Mouse (Mus musculus): ENCODE results near the gene Focad.

The Focad gene

DNA sequence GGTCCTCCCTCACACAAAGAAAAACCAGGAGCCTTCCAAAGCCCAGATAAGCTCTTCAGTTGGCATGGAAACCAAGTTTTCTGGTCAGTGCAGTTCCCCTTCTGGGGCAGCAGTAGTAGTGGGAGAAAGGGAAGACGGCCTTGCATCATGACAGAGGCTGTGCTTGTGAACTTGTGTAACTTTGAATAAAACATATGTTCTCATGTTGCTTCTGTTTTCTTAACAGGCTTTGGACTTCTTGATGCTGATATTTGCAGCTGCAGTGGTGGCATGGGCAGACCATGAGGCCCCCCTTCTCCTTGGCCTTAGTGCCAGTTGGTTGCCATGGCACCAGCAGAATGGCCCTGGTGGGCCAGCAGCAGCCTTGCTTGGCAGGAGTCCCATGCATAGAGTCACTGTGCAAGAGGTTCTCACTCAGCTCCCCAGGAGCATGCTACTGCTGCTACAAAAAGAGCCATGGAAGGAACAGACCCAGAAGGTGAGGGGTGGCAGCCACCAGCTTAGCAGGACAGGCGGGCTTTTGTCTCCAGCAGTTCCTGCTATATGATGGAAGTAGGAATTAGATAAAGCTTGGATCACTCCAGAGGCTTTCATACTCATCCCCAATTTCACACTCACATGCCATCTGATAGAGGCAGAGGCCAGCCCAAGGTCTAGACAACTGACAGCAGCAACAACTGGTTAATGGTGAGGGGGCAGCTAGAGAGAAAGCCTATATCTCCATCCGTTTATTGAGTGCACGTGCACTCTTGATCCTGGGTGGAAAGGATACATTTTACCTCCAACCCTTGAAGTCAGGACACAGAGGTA is 312.7 kb downstream of the Focad start:
- DNase-seq = no peak

DNA sequence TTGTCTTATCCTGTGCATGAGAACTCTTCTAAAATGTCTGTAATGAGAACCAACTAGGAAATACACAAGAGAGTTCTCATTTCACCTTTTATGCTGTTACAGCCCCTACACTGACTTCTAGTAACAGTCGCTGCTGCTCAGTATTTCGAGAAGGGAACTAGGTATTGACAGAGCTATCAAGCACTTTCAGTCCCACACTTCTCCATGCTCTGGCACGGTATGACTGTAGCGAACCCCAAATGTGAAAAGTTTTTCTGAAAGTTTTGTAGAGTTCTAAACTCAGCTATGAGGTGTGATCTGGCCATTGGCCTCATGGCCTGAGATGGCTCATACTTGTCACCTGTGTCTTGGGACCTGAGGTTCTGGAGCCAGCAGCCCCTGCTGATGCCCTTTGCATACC is 314.9 kb downstream of the Focad start:
- no peak for DNase-seq

DNA sequence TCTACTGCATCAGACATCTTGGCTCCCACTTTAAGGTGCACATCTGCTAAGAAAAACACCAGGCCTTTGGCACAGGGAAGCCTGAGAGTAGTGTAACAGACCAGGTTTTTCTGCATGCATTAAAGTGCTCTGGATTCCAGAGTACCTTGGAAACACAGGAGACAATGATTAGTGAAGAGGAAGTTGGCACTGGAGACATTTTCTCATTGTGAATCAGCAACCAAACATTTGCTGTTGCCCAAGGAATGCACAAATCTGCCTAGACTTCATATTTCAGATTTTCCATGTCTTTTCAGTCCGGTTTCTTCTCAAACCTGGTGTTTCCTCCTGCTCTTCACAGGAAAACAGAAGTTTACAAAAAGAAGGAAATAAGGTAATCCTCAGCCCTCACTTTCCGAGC is 317.9 kb downstream of the Focad start:
- no peak for DNase-seq

DNA sequence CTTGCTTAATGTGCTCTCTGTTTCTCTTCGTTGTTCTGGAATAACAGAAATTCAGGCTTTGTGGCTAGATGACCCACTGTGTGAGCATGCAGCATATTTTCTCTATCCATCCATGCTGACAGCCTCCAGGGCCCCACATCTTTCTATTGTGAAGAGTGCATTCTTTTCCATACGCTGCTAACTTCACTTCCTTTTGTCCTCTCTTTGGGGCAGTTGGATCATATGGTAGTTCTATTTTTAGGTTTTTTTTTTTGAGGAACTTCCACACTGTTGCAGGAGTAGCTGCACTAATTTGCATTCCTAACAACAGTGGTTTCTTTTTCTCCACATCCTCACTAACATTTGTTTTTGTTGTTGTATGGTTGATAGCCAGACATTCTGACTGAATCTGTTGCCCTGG is 320.6 kb downstream of the Focad start:
- DNase-seq = no peak

DNA sequence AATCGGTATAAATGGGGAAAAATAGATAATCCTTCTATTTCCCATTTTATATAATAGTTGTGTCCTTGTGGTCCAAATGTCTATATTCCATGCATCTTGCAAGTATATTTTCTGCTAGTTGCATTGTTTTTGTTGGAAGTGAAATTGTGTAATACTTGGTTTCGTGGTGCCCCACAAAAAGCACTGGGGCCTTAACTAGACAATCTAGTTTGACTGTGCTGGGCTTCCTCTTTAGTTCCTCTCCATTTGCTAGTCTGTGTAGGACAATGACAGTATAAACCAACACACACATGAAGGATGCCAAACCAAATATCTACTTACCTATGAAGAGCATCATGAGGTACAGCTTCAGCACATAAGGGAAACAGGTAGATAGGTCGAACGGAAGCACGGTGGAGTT is 324.9 kb downstream of the Focad start:
- DNase-seq = no peak

DNA sequence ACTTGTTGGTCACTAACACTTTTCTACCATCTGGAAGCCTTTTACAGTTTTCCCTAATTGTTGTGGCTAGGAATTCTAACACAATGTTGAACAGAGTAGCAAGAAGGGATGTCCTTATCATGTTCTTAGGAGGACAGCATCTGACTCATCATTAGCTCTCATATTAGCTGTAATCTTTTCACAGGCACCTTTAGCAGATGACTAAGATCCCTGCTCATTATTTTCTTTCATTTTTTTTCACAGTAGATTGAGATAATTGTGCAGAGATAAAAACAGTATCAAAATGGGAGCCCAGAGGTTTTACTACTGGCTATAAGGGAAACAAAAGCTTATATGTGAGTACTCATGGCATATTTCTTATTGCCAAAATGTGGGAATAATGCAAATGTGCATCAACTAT is 330.1 kb downstream of the Focad start:
- no peak for DNase-seq

DNA sequence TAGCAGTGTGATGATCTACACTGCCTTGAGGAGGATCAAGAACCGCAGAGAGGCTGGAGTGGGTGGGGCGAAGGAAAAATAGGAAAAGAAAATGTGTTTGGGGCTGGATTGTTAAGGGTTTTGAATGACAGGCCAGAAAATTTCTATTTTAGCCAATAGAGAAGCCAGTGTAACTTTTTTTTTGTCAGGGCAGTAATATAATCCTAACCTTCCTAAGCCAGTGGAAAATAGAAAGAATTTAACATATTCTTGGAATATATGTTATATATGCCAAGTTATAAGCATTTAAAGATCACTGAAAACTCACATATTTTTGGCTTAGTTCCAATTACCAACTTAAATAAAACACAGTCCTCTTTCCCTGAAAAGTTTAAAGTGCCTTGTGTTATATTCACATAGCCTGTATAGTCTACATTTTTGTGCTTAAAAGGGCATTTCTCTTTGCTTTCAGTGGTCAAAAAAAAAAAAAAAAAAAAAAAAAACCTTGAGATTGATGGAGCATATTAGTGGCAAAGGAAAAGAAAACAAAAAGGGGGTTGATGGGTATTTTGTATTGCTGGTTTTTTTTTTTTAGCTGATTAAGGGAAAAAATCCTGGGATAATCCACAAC is 333.3 kb downstream of the Focad start:
- DNase-seq = no peak

DNA sequence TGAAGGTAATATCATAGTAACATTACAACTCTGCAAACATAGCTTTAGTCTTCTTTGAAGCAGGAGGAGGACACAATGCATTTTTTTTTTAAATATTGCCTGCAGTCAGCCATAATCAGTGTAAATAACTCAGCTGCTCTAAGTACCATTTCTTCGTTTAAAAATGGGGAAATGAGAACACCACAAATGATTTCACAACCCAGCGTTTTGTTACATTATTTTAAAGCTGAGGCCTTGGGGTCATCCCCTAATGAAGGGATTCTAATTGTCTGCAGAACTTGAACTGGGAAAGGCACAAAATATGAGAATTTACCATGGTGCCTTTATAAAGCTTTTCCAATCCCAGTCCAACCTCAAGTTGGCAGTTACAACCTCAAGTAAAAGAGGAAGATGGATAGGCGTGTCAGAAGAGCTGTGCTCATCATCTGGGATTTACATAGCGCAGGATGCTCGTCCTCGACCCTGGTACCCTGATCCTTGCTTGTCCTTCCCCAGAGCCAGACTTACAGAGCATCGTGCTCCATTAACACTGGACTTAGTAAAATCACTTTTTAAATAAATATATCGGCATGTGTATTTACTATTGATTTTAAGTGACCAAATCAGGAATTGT is 338.1 kb downstream of the Focad start:
- no peak for DNase-seq

DNA sequence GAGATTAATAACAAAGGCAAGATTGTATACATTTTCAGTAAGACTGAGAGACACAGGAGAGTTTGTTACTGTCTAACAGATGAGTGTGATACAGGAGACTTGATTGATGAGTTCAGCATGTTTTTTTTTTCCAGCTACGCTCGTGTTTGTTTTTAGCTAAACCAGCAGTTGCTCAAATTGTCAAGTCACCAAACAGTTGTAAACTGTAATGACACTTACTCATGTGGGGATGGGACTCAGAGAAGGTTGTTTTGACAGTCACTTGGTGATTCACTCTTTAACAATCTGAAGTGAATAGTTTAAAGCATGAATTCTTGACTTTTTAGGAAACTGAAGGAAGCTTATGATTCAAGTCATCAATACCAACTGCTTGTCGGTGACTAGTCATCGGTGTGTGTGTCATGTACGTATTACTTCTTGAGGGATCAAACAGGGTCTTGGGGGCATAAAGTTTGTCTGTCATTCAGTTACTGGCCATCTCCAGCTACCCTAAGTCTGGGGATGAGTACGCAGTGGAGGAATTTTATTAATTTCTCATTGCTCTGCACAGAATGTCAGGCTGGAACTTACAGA is 342.2 kb downstream of the Focad start:
- no peak for DNase-seq

DNA sequence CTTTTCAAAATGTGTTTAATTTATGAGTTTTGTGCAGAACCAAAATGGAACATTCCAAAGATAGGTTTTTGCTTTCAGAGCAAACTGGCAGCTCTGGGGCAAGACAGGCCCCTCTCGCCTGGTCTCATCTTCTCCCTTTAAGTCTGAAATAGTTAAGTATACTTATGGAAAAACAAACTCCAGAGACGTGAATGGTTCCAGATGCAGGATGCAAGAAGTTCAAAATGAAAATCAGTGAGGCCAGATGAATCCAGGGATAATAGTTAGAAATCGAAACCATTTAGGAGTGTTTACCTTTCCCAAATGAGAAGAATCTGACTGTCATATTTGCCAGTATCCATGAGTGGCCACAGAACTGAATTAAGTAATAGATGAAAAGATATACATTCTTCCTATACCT is 342.7 kb downstream of the Focad start:
- no peak for DNase-seq

DNA sequence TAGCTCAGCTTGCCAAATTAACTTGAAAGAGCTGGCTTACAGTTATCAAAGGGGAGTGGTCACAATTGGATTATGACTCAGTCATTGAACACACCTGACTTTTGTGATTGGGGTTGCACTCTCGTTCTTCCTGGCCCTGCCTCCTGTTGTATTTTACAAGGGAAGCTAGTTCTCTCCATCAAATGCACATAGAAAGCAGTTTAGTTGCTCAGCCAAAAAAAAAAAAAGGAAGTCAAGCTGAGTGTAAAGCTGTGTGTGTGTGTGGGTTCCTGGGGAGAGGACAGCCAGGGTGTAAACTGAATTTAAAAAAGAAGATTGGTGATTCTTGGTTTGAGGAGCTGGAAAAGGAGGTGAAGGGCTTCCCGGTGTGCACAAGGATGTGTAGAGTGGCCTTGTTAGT is 343.5 kb downstream of the Focad start:
- no peak for DNase-seq

DNA sequence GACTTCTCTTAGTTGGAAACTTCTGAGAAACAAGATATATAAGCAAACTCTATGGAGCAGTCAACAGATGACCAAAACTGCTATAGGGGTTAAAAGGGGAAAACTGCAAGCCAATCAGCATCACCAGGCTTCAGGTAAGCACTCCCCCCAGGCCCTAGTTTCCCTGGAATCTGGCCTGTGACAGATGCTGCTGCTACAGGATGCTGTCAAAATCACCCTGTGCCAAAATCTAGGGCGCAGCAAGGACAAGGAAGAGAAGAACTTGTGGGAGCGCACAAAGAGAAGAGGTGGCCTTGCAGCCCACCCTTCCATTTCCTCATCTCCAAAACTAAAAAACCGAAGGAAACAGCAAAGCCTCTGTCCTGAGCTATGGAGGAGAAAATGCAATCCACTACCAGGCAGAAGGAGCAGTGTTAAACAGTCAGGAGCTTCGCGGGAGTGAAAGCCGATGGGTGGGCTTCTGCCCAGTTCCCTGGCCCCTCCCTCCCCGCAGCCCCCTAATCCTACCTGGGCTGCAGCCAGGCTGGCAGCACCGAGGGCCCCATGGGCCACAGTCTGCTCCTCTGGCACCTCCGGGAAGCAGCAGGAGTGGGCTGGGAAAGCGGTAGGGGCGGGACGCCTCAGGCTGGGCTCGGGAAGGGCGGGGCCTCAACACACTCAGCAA is 344.0 kb downstream of the Focad start, which contains the start of gene Hacd4:
Gene Hacd4 (minus strand): TSS at position 603 of the 664 bp plus-strand sequence.
- DNase-seq = peak in 1 of 2 experiments; percentile 11

DNA sequence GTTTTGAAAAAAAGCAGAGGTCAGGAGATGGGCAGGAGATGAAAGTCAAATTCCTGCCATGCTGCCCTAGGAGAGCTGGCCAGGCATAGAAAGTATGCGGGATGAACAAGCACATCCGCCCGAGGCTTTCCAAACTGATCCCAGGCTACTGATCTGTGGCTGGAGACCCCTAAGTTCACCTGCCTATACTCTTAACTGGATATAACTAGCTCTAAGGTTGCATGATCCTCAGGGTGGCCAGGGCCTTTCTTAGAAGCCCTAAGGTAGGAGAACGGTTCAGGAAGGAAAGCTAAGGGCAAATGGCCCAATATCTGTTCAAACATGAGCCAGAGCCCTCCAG is 344.5 kb downstream of the Focad start:
- no peak for DNase-seq

DNA sequence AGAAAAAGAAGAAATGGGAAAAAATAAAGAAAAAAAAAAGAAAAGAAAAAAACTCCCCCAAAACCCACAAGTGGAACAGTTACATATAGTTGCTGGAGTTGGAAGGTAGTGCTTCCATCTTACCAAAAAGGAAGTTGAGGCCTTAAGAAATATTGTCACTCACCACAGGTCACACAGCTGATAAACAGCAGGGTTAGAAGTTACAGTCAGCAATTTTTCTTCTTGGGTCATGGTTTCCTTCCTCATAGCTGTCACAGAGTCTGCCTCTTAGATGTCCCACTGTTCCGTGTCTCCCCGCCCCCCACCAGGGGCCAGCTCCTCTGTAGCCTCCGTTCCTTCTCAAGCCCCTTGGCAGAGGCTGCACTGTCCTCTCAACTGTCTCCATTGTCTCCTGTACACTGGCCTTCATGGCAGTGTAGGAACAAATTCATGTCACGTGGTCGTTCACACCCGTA is 345.3 kb downstream of the Focad start:
- no peak for DNase-seq

DNA sequence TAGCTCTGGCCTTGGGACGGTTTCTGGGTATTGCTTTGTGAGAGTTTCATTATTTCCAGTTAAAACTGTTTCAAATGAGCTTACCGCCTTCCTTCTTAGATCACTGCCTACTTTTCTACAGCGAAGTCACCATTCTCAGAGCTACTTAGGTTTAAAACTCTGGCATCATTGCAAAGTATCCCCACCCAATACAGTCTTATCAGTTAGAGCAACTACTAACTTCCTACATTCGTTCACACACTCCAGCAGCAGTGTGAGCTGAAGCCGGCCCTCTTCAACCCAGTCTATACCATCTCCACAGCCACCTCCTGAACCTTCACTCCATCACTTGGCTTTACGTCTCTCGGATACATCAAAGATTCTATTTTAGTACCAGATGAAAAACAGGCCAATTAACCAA is 346.4 kb downstream of the Focad start:
- no peak for DNase-seq

DNA sequence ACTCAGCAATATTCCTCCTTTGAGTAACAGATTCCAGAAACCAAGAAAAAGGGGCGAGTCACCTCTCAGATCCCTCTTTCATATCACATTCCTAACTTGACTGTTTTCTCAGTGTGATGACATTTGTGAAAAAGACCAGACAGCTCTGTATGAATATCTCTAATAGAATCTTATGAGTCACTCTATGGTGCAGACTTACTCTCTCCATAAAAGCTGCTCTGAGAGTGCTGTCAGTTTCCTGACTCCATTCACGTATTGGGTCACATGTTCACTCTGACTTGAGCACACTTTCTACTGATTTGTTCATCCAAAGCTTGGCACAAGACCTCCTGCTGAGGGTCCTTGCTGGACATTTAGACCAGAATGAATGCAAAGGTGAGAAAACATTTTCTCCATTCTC is 354.5 kb downstream of the Focad start:
- no peak for DNase-seq

DNA sequence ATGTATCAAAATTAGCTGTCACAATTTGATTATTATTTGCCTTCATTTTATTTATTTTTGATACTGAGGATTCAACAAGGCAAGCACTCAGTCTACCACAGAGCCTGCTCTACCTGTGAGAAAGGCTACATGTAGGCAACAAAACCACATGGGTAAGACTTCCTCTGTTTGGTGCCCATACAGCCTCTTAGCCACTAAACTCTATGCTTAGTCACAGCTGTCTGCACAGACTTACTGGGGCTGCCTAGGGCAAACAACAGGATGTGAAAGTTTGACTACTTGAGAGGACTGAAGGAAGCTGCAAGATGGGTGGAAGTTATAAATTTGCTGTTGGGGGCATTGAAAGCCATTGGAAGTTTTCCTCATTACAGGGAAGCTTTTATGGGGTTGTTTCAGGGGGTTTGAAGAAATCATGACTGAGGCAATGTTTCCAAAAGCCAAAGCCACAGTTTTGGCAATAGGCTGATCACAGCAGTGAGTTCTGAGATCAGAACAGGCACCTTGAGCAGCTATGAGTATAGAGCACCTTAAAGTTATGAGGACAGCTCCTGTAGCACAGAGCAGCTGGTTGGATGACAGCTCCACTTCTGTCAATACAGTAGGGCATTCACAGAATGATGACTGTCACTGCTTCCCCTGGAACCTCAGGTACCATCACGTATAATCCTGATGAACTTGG is 355.8 kb downstream of the Focad start:
- DNase-seq = no peak

DNA sequence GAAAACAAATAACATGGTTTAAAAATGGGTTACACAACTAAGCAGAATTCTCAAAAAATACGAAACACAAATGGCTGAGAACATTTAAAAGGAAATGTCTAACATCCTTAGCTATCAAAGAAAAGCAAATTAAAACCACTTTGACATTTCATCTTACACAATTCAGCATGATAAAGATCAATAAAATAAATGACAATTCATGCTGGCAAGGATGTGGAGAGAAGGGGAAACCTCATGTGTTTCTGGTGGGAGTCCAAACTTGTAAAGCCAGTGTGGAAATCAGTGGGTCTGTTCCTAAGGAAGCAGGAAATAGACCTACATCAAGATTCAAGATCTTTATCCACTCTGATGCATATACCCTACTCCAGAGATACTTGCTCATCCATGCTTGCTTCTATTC is 363.7 kb downstream of the Focad start:
- DNase-seq = no peak

DNA sequence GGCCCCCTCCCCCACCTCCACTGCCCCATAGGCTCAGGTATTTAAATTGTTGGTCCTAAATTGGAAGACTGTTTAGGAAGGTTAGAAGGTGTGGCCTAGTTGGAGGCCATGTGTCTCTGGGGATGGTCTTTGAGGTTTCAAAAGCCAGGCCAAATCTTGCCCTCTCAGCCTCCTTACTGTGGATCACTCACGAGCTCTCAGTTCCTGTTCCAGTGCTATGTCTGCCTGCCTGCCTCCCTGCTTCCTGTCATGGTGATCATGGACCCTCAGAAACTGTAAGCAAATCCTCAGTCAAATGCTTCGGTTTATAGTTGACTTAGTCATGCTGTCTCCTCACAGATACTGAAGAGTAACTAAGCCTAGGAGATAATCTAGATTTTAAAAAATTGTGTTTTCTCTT is 364.2 kb downstream of the Focad start:
- DNase-seq = no peak

Measured in thymus, postnatal 36 days (tissue).